Mouse (Mus musculus) kidney, adult 2 months (tissue): Measurements from ENCODE around the gene Krt18.

Experiments used
- CTCF ChIP-seq: fragments of 200-500 bp; conservative IDR thresholded peaks from 2 replicates; pipeline ENCODE4 v1.5.1; 2011; ENCODE audit warnings: low read depth, mild to moderate bottlenecking, control low read depth, low read length, moderate library complexity, mixed read lengths; ENCODE audit not compliant: insufficient read depth, insufficient read length
- POLR2A ChIP-seq: fragments of 200-500 bp; IDR thresholded peaks from one replicate; pipeline ENCODE4 v1.6.1; 2011; ENCODE audit warnings: low read depth, low read length, control low read depth

DNA sequence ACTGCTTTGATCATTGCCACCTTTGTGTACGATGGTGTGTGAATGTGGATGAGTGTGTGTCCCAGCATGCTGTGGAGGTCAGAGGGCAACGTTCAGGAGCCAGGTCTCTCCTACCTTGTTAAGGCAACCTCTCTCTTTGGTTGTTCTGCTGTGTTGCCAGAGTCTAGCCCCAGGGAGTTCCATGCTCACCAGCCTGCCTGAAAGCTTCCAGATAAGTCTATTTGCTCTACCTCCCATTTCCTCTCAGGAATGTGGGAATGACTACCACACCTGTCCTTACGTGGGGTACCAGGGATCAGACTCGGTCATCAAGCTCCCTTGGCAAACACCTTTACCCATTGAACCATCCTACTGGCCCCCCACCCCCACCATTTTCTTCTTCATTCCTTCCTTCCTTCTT, 12.3 kb downstream of the Krt18 start:
- TF ChIP-seq CTCF (no peak), POLR2A (no peak)
